Mouse (Mus musculus) midbrain, postnatal 0 days (tissue): ENCODE results near the gene Gm49322. TPM values are rescaled to one million over a fixed set of nuclear protein-coding genes. Genes with fewer than 3 reads are reported as not detected.

Experiments
- ATAC-seq: fragments of 200-750 bp; cut with Nextera tagmentation; 2 replicates; pipeline ENCODE4 v1.8.0; 2017; ENCODE audit warnings: moderate number of reproducible peaks, mild to moderate bottlenecking, moderate TSS enrichment, moderate library complexity; ENCODE audit not compliant: low FRiP score
- DNase-seq: peaks from one replicate; pipeline ENCODE4 v3.0.0-alpha.2; 2015; ENCODE audit warnings: low spot score
- H3K27ac ChIP-seq: fragments of 300-500 bp; sonication (generic); 2 replicates; pipeline ENCODE4 v1.5.1; 2014; ENCODE audit warnings: low read depth, mild to moderate bottlenecking, low read length, mixed read lengths
- H3K27me3 ChIP-seq: fragments of 300-500 bp; sonication (generic); 2 replicates; pipeline ENCODE4 v1.6.1; 2014; ENCODE audit warnings: low read length, control low read depth, mixed read lengths; ENCODE audit not compliant: insufficient read depth
- H3K36me3 ChIP-seq: fragments of 300-500 bp; sonication (generic); 2 replicates; pipeline ENCODE4 v1.6.1; 2014; ENCODE audit warnings: low read length, control low read depth, mixed read lengths; ENCODE audit not compliant: insufficient read depth
- H3K4me1 ChIP-seq: fragments of 300-500 bp; sonication (generic); 2 replicates; pipeline ENCODE4 v1.6.1; 2014; ENCODE audit warnings: mild to moderate bottlenecking, control low read depth, antibody characterized with exemption, low read length, mixed read lengths; ENCODE audit not compliant: insufficient read depth
- H3K4me2 ChIP-seq: fragments of 300-500 bp; sonication (generic); 2 replicates; pipeline ENCODE4 v1.6.1; 2014; ENCODE audit warnings: low read depth, mild to moderate bottlenecking, low read length, mixed read lengths; ENCODE audit not compliant: poor library complexity, severe bottlenecking
- H3K4me3 ChIP-seq: fragments of 300-500 bp; sonication (generic); 2 replicates; pipeline ENCODE4 v1.5.1; 2014; ENCODE audit warnings: low read depth, mild to moderate bottlenecking, low read length, moderate library complexity
- H3K9ac ChIP-seq: fragments of 300-500 bp; sonication (generic); replicated peaks from 2 replicates; pipeline ENCODE4 v1.6.1; 2014; ENCODE audit warnings: mild to moderate bottlenecking, low read length, moderate library complexity, mixed read lengths; ENCODE audit not compliant: poor library complexity, severe bottlenecking
- H3K9me3 ChIP-seq: fragments of 300-500 bp; sonication (generic); 2 replicates; pipeline ENCODE4 v1.6.1; 2016; ENCODE audit warnings: low read length, control low read depth
- CTCF ChIP-seq: IDR thresholded peaks from 2 replicates; pipeline ENCODE4 v1.5.1; 2016; ENCODE audit warnings: antibody characterized with exemption, mild to moderate bottlenecking
- WGBS: fragments of 180-500 bp; shearing (Covaris S2); extraction: QIAGEN DNeasy Blood & Tissue Kit; methylation state at CpG from one replicate; pipeline ENCODE4 v1.1.7; 2014; 5-methylcytosine and 5-hydroxymethylcytosine counted together
- polyA plus RNA-seq: library from polyadenylated mRNA; unstranded; fragments of >200 nt; fragmentation: Nextera tagmentation; extraction: Ambion mirVana; gene quantifications from 2 replicates; pipeline ENCODE4 v1.2.1, GENCODE M21; 2015
- total RNA-seq: library from RNA; depleted of rRNA; stranded (reverse); fragments of >200 nt; gene quantifications from 2 replicates; pipeline ENCODE4 v1.2.3, GENCODE M21; 2014

Gene Gm49322
- total and polyA plus RNA-seq, 2 experiments from 2014 or later = 1.8 to 2.0 TPM

DNA sequence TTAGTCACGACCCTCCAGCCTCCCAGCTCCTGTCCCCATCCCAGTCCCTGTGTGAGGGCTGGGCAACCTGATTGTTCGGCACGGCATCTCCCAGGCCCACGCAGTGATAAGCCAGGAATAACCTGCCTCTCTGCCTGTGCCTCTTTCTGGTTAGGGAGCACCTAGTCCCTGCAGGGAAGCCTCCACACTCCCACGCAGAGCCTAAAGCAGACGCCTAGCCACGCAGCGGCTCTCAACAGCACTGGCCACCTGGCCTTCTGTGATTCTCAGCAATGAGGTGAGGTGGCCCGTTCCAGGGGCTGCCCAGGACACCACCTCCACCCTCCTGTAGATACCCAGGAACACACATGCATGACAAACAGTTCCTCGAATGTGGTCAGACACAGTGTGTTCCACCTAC, 44.6 kb downstream of the Gm49322 start:
- no peak for DNase-seq
- no peak overlapping the region for H3K27ac ChIP-seq
- TF ChIP-seq CTCF = no peak
- H3K27me3 ChIP-seq = no peaks in the 10 kb centered on the region
- no peak overlapping the region for H3K4me2 ChIP-seq
- peaks cover 23% of the 10 kb centered on the region for H3K36me3 ChIP-seq
- no peak for ATAC-seq
- no peak overlapping the region for H3K4me3 ChIP-seq
- 94% methylated on average over 10 of the region's 10 CpGs for WGBS
- no peak overlapping the region for H3K9ac ChIP-seq
- H3K4me1 ChIP-seq = peaks cover 12% of the 10 kb centered on the region
- H3K9me3 ChIP-seq = no peaks in the 10 kb centered on the region

GRCm38 (mm10) chr10:80653156-80653720, 47.4 kb downstream of the Gm49322 start:
- 96% methylated on average over 6 of the region's 6 CpGs for WGBS
- H3K4me1 ChIP-seq = peaks cover 14% of the 10 kb centered on the region
- H3K4me3 ChIP-seq = no peak overlapping the region
- H3K36me3 ChIP-seq = peaks cover under 1% of the 10 kb centered on the region; the same call in 1 of the 2 replicates
- no peak for TF ChIP-seq CTCF
- H3K9ac ChIP-seq = no peak overlapping the region
- H3K9me3 ChIP-seq = no peaks in the 10 kb centered on the region
- DNase-seq (no peak), ATAC-seq (no peak)
- H3K4me2 ChIP-seq = no peak overlapping the region
- no peaks in the 10 kb centered on the region for H3K27me3 ChIP-seq
- no peak overlapping the region; the same call in 1 of the 2 replicates for H3K27ac ChIP-seq

DNA sequence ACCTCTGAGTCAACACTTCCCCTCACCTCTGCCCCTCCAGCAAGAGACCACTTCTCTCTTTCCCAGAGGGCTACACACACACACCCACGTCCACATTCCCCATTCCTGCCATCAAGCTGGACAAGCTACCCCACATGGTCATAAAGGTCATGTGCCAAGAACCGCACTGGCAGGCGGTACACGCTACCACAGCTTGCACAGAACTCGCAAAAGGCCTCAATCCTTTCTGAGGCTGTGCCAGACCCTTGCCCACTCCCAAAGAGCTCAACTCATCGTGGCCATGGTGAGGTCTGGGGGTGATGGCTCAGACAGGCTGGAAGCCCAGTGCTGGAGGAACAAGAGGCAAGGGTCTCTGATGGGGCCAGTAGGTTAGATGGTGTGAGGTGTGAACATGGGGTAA, 49.0 kb downstream of the Gm49322 start:
- Histone ChIP-seq H3K9me3 (no peaks in the 10 kb centered on the region), H3K4me2 (peak overlapping the region; percentile 93), H3K27me3 (no peaks in the 10 kb centered on the region), H3K4me3 (peak overlapping the region; percentile 82; the same call in 1 of the 2 replicates), H3K36me3 (no peaks in the 10 kb centered on the region), H3K27ac (no peak overlapping the region), H3K9ac (no peak overlapping the region), H3K4me1 (peaks cover 14% of the 10 kb centered on the region)
- TF ChIP-seq CTCF = no peak
- DNase-seq = no peak
- WGBS = 80% methylated on average over 6 of the region's 6 CpGs
- no peak for ATAC-seq

GRCm38 (mm10) chr10:80655406-80656129, 49.7 kb downstream of the Gm49322 start:
- Histone ChIP-seq H3K4me3 (peak overlapping the region; percentile 82), H3K9ac (peak overlapping the region; percentile 93), H3K36me3 (no peaks in the 10 kb centered on the region), H3K4me1 (peaks cover 14% of the 10 kb centered on the region), H3K27ac (peak overlapping the region; percentile 91), H3K9me3 (no peaks in the 10 kb centered on the region), H3K27me3 (no peaks in the 10 kb centered on the region), H3K4me2 (peak overlapping the region; percentile 93)
- ATAC-seq = peak; percentile 29
- no peak for DNase-seq
- WGBS = 6% methylated on average over 12 of the region's 12 CpGs
- TF ChIP-seq CTCF = no peak

GRCm38 (mm10) chr10:80656130-80656862, 50.5 kb downstream of the Gm49322 start:
- Histone ChIP-seq H3K4me1 (peaks cover 14% of the 10 kb centered on the region), H3K36me3 (no peaks in the 10 kb centered on the region), H3K27me3 (no peaks in the 10 kb centered on the region), H3K27ac (peak overlapping the region; percentile 91), H3K9me3 (no peaks in the 10 kb centered on the region), H3K4me2 (peak overlapping the region; percentile 93), H3K9ac (peak overlapping the region; percentile 93), H3K4me3 (peak overlapping the region; percentile 82)
- TF ChIP-seq CTCF = no peak
- DNase-seq (peak; percentile 98), ATAC-seq (peak; percentile 82)
- 2% methylated on average over 70 of the region's 72 CpGs for WGBS
